Mouse (Mus musculus) erythroblast, embryonic 14.5 days (primary cell): ENCODE data around the gene Gtf3c1. TPM values are rescaled to one million over a fixed set of nuclear protein-coding genes. Genes with fewer than 3 reads are reported as not detected.
A peak's percentile ranks its signal among the peaks of the same experiment; 100 is the strongest.
"Not testable (repeated sequence)": the region's sequence is repeated elsewhere in the genome, so short reads cannot be mapped to it uniquely, and the experiment has no call there.

Experiments used
- H3K27me3 ChIP-seq: 2 replicates; pipeline ENCODE4 v1.6.1; 2012; ENCODE audit warnings: inconsistent platforms; ENCODE audit not compliant: control insufficient read depth
- H3K36me3 ChIP-seq: 2 replicates; pipeline ENCODE4 v1.6.1; 2012; ENCODE audit warnings: mild to moderate bottlenecking, inconsistent platforms; ENCODE audit not compliant: control insufficient read depth
- H3K4me1 ChIP-seq: 2 replicates; pipeline ENCODE4 v1.6.1; 2012; ENCODE audit warnings: inconsistent platforms; ENCODE audit not compliant: control insufficient read depth
- H3K4me3 ChIP-seq: replicated peaks from 2 replicates; pipeline ENCODE3; 2012; ENCODE audit warnings: moderate library complexity, mild to moderate bottlenecking, inconsistent platforms
- H3K9me3 ChIP-seq: 2 replicates; pipeline ENCODE4 v1.6.1; 2012; ENCODE audit warnings: low read length, inconsistent platforms, mixed read lengths; ENCODE audit not compliant: control insufficient read depth
- GATA1 ChIP-seq: IDR thresholded peaks from 2 replicates; pipeline ENCODE4 v1.6.1; 2012; ENCODE audit warnings: low read length, inconsistent platforms, mixed read lengths
- TAL1 ChIP-seq: IDR thresholded peaks from 3 replicates; pipeline ENCODE4 v1.6.1; 2012; ENCODE audit warnings: low read length, inconsistent platforms, mixed read lengths
- polyA plus RNA-seq: library from polyadenylated mRNA; stranded (reverse); fragments of >175 nt; gene quantifications from 2 replicates; pipeline ENCODE4 v1.2.3, GENCODE M21; 2012

Gtf3c1 gene
- polyA plus RNA-seq, 1 experiment: 2.8 TPM

DNA sequence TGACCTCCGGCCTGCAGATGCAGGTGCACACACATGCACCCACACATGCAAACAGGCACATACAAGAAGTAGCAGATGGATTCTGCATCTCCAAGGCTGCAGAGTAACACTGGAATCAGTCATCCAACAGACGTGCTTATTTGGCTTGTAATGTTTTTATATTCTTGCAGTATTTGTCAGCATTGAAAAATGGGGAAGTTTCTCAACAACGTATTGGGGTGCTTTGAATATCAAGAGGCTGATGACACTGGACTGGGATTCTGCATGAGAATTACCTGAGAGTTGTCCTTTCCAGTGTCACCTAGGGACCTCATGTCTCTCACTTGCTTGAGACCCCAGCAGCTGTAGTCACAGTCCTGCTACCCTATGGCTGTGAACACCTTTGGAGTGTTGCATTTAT, 7.2 kb upstream of the Gtf3c1 start:
- Histone ChIP-seq H3K36me3 (no peaks in the 10 kb centered on the region), H3K4me3 (no peak overlapping the region), H3K9me3 (no peaks in the 10 kb centered on the region), H3K27me3 (no peaks in the 10 kb centered on the region), H3K4me1 (no peaks in the 10 kb centered on the region)
- no peak for TF ChIP-seq GATA1
- TF ChIP-seq TAL1: no peak

DNA sequence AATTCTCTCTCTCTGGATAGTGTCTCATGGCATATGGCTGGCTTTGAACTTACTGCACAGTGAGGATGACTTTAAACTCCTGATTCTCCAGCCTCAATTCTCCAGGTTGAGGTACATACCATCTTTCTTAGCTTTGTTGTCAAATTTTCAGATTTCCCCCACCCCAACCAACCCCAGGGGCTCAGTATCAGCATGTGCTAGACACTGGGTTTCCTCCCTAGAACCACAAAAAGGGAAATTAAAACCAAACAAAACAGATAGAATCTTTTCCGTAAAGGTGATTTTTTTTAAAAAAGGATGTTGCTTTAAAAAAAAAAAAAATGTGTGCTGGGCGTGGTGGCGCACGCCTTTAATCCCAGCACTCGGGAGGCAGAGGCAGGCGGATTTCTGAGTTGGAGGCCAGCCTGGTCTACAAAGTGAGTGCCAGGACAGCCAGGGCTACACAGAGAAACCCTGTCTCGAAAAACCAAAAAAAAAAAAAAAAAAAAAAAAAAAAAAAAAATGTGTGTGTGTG, 6.0 kb upstream of the Gtf3c1 start:
- not testable (repeated sequence) for H3K9me3 ChIP-seq, H3K4me3 ChIP-seq, H3K36me3 ChIP-seq, H3K27me3 ChIP-seq, H3K4me1 ChIP-seq

DNA sequence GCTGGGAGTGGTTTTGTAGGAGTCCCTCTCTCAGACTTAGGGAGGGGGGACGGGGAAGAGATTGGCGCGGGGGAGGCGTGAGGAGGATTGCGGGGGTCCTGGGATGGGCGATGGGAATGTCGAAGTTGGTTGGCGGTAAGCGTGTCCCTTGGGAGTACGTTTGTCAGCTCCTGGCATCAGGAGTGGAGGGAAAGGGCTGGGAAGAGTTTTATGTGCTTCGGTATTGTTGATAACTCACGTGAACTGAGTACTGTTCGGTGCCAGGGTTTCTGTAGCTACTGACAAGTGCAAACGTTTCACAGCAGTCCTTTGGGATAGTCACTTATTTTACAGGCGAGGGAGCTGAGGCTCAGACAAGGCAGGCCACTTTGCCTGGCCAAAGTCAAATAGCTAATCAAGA, 520 bp upstream of the Gtf3c1 start:
- peak overlapping the region; percentile 91 for H3K4me3 ChIP-seq
- H3K4me1 ChIP-seq: peaks cover 40% of the 10 kb centered on the region
- no peak for TF ChIP-seq GATA1
- no peak for TF ChIP-seq TAL1
- H3K9me3 ChIP-seq: no peaks in the 10 kb centered on the region
- H3K36me3 ChIP-seq: peaks cover 24% of the 10 kb centered on the region
- H3K27me3 ChIP-seq: no peaks in the 10 kb centered on the region

DNA sequence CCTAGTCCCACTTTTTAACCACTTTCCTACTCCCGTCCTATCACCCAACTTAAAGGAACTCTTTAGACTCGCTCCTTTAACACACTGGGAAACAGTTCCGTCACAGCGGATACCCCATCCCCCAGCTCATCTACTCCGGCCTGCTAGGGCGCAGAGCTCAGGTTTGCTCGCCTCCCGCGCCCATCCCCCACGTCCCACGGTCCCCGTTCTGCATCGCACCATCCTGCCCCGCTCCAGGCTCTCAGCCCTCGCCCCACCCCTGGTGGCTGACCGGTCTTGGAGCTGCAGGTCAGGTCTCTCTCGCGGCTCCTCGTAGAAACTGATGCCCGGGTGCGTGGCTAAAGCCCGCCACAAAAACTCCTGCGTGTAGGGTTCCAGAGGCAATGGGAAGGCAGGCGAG, 394 bp downstream of the Gtf3c1 start:
- TF ChIP-seq TAL1 (no peak), GATA1 (no peak)
- Histone ChIP-seq H3K36me3 (peaks cover 33% of the 10 kb centered on the region), H3K4me1 (peaks cover 40% of the 10 kb centered on the region), H3K9me3 (no peaks in the 10 kb centered on the region), H3K27me3 (no peaks in the 10 kb centered on the region), H3K4me3 (peak overlapping the region; percentile 91)

DNA sequence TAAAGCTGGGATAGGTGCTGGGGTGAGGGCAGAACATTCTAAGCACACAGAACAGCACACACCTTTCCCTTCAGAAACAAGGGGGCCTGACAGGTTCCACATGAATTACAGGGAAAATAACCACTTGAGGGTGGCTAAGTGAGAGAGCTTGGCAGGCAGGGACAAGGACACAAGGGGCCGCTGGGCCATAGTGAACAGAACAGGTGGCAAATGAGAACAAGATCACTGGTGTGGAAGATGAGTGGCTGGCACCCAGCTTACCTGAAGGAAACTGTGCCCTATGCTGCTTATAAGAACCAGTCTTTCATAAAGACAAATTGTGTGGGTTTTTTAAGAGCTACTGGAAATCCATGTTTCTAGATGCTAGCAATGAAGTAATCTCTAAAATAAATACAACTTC, 4.8 kb downstream of the Gtf3c1 start:
- Histone ChIP-seq H3K27me3 (no peaks in the 10 kb centered on the region), H3K4me1 (peaks cover 27% of the 10 kb centered on the region), H3K36me3 (peaks cover 77% of the 10 kb centered on the region), H3K4me3 (no peak overlapping the region), H3K9me3 (peaks cover 17% of the 10 kb centered on the region)
- no peak for TF ChIP-seq GATA1
- no peak for TF ChIP-seq TAL1

DNA sequence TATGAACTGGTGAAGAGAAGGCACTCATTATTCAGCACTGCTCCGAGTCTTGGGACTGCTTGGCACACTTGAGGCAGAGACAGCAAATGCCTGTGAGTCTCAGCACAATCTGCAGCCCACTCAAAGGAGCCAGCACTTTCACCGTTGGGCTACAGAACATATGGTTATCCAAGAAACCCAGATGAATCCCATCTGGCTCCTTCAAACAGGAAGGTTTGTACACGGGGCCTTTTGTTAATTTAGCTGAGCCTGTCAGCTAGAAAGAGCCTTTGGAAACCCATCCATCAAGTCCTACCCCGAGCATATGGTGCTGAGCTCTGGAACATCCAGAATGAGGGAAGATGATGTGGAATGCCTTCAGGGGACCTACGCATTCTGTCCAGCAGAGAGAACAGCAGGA, 13.5 kb downstream of the Gtf3c1 start:
- no peak for TF ChIP-seq GATA1
- no peak for TF ChIP-seq TAL1

DNA sequence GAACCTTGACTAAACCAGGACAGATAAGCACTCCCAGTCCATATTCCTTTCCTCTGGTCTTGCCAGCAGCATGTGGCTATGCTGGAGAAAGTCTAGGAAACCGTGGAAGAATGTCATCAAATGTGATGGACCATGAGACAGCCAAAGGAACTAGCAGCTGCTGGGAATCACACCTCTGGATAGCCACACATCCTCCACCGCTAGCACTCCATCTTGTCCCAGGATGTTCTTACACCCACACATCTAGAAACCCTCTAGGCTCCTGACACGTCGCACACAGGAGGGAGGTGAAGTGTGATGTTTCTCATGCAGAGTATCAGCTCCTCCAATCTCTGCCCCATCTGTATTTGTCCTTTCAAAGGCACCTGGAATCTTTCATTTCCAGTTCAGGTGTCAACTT, 17.1 kb downstream of the Gtf3c1 start:
- H3K4me3 ChIP-seq: no peak overlapping the region
- TF ChIP-seq TAL1 (no peak), GATA1 (no peak)

More for the DNA sequence above, 13.5 kb downstream of the Gtf3c1 start:
- H3K4me3 ChIP-seq: no peak overlapping the region
- peaks cover 100% of the 10 kb centered on the region for H3K36me3 ChIP-seq
- peaks cover 11% of the 10 kb centered on the region for H3K9me3 ChIP-seq
- H3K27me3 ChIP-seq: no peaks in the 10 kb centered on the region
- no peaks in the 10 kb centered on the region for H3K4me1 ChIP-seq

DNA sequence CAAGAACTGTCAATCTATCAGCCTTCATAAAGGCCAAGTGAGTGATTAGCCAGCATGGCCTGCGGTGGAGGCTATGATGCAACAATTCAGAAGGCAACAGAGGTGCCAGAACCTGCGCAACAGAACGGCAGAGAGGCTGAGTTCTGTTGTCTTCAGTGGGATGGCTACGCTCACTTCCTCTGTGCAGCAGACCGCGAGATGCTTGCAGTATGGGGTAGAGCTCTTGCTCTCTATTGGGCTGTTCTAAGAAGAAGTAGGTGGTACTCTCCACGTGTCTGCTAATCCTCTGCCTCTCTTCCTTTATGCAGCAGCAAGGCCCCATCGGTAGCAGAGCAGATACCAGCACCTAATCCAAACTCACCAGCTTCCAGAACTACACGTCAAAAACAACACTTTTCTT, 27.6 kb downstream of the Gtf3c1 start:
- no peaks in the 10 kb centered on the region for H3K9me3 ChIP-seq
- TF ChIP-seq TAL1 (no peak), GATA1 (no peak)
- no peaks in the 10 kb centered on the region for H3K27me3 ChIP-seq
- H3K4me3 ChIP-seq: no peak overlapping the region
- peaks cover 81% of the 10 kb centered on the region for H3K36me3 ChIP-seq
- H3K4me1 ChIP-seq: no peaks in the 10 kb centered on the region

More for the DNA sequence above, 17.1 kb downstream of the Gtf3c1 start:
- Histone ChIP-seq H3K4me1 (no peaks in the 10 kb centered on the region), H3K9me3 (no peaks in the 10 kb centered on the region; the same call in 1 of the 2 replicates), H3K27me3 (no peaks in the 10 kb centered on the region), H3K36me3 (peaks cover 94% of the 10 kb centered on the region)

DNA sequence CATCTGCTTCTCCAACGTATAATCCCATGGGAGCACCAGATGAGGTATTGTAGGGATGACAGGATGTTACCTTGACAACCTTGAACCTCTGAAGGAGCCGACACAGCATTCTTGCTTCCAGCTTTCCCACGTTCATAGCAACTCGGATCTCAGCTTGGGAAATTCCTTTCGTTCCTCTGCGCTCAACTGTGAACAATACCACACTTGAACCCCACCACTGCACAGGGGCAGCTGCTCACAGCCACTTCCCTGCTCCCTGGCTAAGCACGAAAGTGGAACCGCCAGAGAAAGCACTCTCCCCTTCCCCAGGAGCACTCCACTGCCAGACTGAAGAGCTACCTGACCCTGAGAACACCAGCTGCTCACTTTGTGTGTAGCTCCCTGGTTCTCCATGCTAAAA, 28.8 kb downstream of the Gtf3c1 start:
- Histone ChIP-seq H3K4me1 (no peaks in the 10 kb centered on the region), H3K4me3 (no peak overlapping the region), H3K36me3 (peaks cover 89% of the 10 kb centered on the region), H3K9me3 (no peaks in the 10 kb centered on the region), H3K27me3 (no peaks in the 10 kb centered on the region)
- TF ChIP-seq GATA1 (no peak), TAL1 (no peak)

DNA sequence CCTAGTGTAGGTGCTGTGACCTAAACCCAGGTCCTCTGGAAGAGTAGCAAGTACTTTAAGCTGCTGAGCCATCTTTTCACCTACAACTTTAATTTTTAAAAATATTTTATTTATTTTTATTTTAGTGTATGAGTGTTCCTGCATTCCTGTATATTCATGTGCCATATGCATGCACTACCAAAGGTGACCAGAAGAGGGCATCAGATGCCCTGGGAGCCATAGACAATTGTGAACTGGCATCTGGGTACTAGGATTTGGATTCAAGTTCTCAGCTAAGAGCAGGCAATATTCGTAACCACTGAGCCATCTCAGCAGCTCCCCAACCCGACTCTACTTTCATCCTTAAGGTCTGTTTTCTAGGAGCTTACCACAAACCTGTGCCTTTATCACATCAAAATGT, 32.7 kb downstream of the Gtf3c1 start:
- no peaks in the 10 kb centered on the region for H3K27me3 ChIP-seq
- H3K36me3 ChIP-seq: peaks cover 99% of the 10 kb centered on the region
- no peak for TF ChIP-seq TAL1
- no peak overlapping the region for H3K4me3 ChIP-seq
- peaks cover 16% of the 10 kb centered on the region for H3K4me1 ChIP-seq
- no peaks in the 10 kb centered on the region for H3K9me3 ChIP-seq
